Mouse (Mus musculus) spleen, adult 2 months (tissue): ENCODE results near the gene Ctss. TPM values are rescaled to one million over a fixed set of nuclear protein-coding genes. Genes with fewer than 3 reads are reported as not detected.

ENCODE experiments used
- DNase-seq, 2 experiments: peaks; one replicate each; pipeline versions ENCODE4 v3.0.0 to v3.0.0-alpha.2; 2012 to 2021; ENCODE audit warnings: low spot score in 2 of 2, low read depth in 1 of 2
- H3K27ac ChIP-seq: fragments of 200-500 bp; 2 replicates; pipeline ENCODE4 v1.5.1; 2012; ENCODE audit warnings: low read length, inconsistent platforms; ENCODE audit not compliant: insufficient read depth
- H3K27me3 ChIP-seq: fragments of 200-500 bp; 2 replicates; pipeline ENCODE4 v1.6.1; 2012; ENCODE audit warnings: mild to moderate bottlenecking, moderate library complexity, low read length, inconsistent platforms; ENCODE audit not compliant: control insufficient read depth, insufficient read depth
- H3K36me3 ChIP-seq: fragments of 200-500 bp; 2 replicates; pipeline ENCODE4 v1.6.1; 2012; ENCODE audit warnings: mild to moderate bottlenecking, low read length, inconsistent platforms; ENCODE audit not compliant: control insufficient read depth, insufficient read depth
- H3K4me1 ChIP-seq: fragments of 200-500 bp; 2 replicates; pipeline ENCODE4 v1.6.1; 2011; ENCODE audit warnings: inconsistent platforms; ENCODE audit not compliant: control insufficient read depth, insufficient read depth, insufficient read length
- H3K4me3 ChIP-seq: fragments of 200-500 bp; 2 replicates; pipeline ENCODE4 v1.5.1; 2011; ENCODE audit warnings: mild to moderate bottlenecking, inconsistent platforms; ENCODE audit not compliant: insufficient read depth, insufficient read length; ENCODE audit errors: extremely low read depth
- CTCF ChIP-seq: fragments of 200-500 bp; IDR thresholded peaks from 2 replicates; pipeline ENCODE4 v1.5.1; 2011; ENCODE audit warnings: mild to moderate bottlenecking, inconsistent platforms; ENCODE audit not compliant: insufficient read depth, insufficient read length, insufficient replicate concordance; ENCODE audit errors: extremely low read depth
- POLR2A ChIP-seq: fragments of 200-500 bp; IDR thresholded peaks from 2 replicates; pipeline ENCODE4 v1.6.1; 2011; ENCODE audit warnings: low read depth, low read length, inconsistent platforms
- WGBS: fragments of 180-500 bp; shearing (Covaris S2); methylation state at CpG from one replicate; pipeline ENCODE4 v1.1.7; 2018; 5-methylcytosine and 5-hydroxymethylcytosine counted together
- polyA plus RNA-seq: library from polyadenylated mRNA; depleted of rRNA; stranded (reverse); fragments of >200 nt; gene quantifications from 2 replicates; pipeline ENCODE4 v1.2.3, GENCODE M21; 2012

The Ctss gene
- polyA plus RNA-seq, 1 experiment, result 84.6 TPM

- 75% methylated on average over 10 of the region's 10 CpGs for WGBS
These were observed 27.0 kb upstream of the Ctss start for GRCm38 (mm10) chr3:95499496-95500140.

GRCm38 (mm10) chr3:95502312-95502711 lies 24.3 kb upstream of the Ctss start:
- Histone ChIP-seq H3K4me1 (no peaks in the 10 kb centered on the region), H3K4me3 (no peak overlapping the region), H3K36me3 (no peaks in the 10 kb centered on the region), H3K27ac (no peak overlapping the region), H3K27me3 (no peaks in the 10 kb centered on the region)
- TF ChIP-seq POLR2A, result no peak
- TF ChIP-seq CTCF, result no peak
- no peak for DNase-seq
- WGBS, result 63% methylated on average over 2 of the region's 2 CpGs

More at GRCm38 (mm10) chr3:95499496-95500140, 27.0 kb upstream of the Ctss start:
- Histone ChIP-seq H3K27me3 (no peaks in the 10 kb centered on the region), H3K4me3 (no peak overlapping the region), H3K4me1 (no peaks in the 10 kb centered on the region), H3K27ac (no peak overlapping the region), H3K36me3 (peaks cover 7% of the 10 kb centered on the region; the same call in 1 of the 2 replicates)
- TF ChIP-seq POLR2A, result no peak
- TF ChIP-seq CTCF, result no peak
- DNase-seq, result no peak

GRCm38 (mm10) chr3:95509348-95509747 lies 17.2 kb upstream of the Ctss start:
- Histone ChIP-seq H3K27me3 (no peaks in the 10 kb centered on the region), H3K4me3 (no peak overlapping the region), H3K27ac (no peak overlapping the region), H3K36me3 (no peaks in the 10 kb centered on the region), H3K4me1 (peaks cover 6% of the 10 kb centered on the region; the same call in 1 of the 2 replicates)
- 57% methylated on average over 6 of the region's 6 CpGs for WGBS
- no peak for TF ChIP-seq POLR2A
- TF ChIP-seq CTCF, result no peak
- no peak for DNase-seq

- WGBS, result 8% methylated on average over 9 of the region's 9 CpGs
- Histone ChIP-seq H3K27me3 (no peaks in the 10 kb centered on the region), H3K4me1 (peaks cover 6% of the 10 kb centered on the region; the same call in 1 of the 2 replicates), H3K27ac (peak overlapping the region; percentile 37; the same call in 1 of the 2 replicates), H3K4me3 (no peak overlapping the region), H3K36me3 (no peaks in the 10 kb centered on the region)
- DNase-seq, result peak in 1 of 2 experiments; percentile 40
- TF ChIP-seq CTCF (no peak), POLR2A (no peak)
These were observed 14.9 kb upstream of the Ctss start for GRCm38 (mm10) chr3:95511611-95512180.

- Histone ChIP-seq H3K27me3 (no peaks in the 10 kb centered on the region), H3K27ac (no peak overlapping the region), H3K4me1 (peaks cover 28% of the 10 kb centered on the region; the same call in 1 of the 2 replicates), H3K4me3 (no peak overlapping the region), H3K36me3 (no peaks in the 10 kb centered on the region)
- TF ChIP-seq CTCF (no peak), POLR2A (no peak)
- no peak for DNase-seq
- WGBS, result 88% methylated on average over 3 of the region's 3 CpGs
These were observed 10.0 kb upstream of the Ctss start for GRCm38 (mm10) chr3:95516614-95517041.

- Histone ChIP-seq H3K27me3 (no peaks in the 10 kb centered on the region), H3K27ac (peak overlapping the region; percentile 12; the same call in 1 of the 2 replicates), H3K36me3 (no peaks in the 10 kb centered on the region), H3K4me1 (peaks cover 26% of the 10 kb centered on the region; the same call in 1 of the 2 replicates), H3K4me3 (no peak overlapping the region)
- WGBS, result 27% methylated on average over 10 of the region's 10 CpGs
- TF ChIP-seq CTCF (peak; percentile 84), POLR2A (no peak)
- peak in 1 of 2 experiments; percentile 52 for DNase-seq
These were observed 9.1 kb upstream of the Ctss start for GRCm38 (mm10) chr3:95517493-95517898.

- H3K36me3 ChIP-seq, result no peaks in the 10 kb centered on the region
- TF ChIP-seq CTCF (no peak), POLR2A (no peak)
- H3K4me3 ChIP-seq, result no peak overlapping the region
- H3K27me3 ChIP-seq, result no peaks in the 10 kb centered on the region
- 19% methylated on average over 7 of the region's 7 CpGs for WGBS
- H3K27ac ChIP-seq, result peak overlapping the region; percentile 71
- DNase-seq, result no peak
- peaks cover 36% of the 10 kb centered on the region for H3K4me1 ChIP-seq
These were observed 7.7 kb upstream of the Ctss start for GRCm38 (mm10) chr3:95518891-95519290.
